Mouse (Mus musculus): ENCODE results near the gene Mvb12a.

- TF ChIP-seq GATA1 (IDR thresholded peaks at IDR 0.05; ENCODE audit: borderline replicate concordance, low read length) (no peak), CTCF (IDR thresholded peaks at IDR 0.05; ENCODE audit: low read depth, low read length) (no peak), POLR2AphosphoS5 (IDR thresholded peaks at IDR 0.05; ENCODE audit: insufficient replicate concordance, low read depth, low read length) (no peak), GATA2 (IDR thresholded peaks at IDR 0.05; ENCODE audit: borderline replicate concordance, low read depth, low read length) (no peak)
These were observed 46.9 kb upstream of the Mvb12a start for GRCm38 (mm10) chr8:71495811-71496210.
